Mouse (Mus musculus): ENCODE results near the gene Fbxo33.
"Not testable (repeated sequence)": the region's sequence is repeated elsewhere in the genome, so short reads cannot be mapped to it uniquely, and the experiment has no call there.

The Fbxo33 gene

GRCm38 (mm10) chr12:59219325-59220225, at the start of gene Fbxo33:
Gene Fbxo33 (minus strand): TSS chr12:59219725.
- DNase-seq (ENCODE audit: low spot score): peak; percentile 97

GRCm38 (mm10) chr12:59265942-59266231, 46.4 kb upstream of the Fbxo33 start:
- DNase-seq (ENCODE audit: low spot score): no peak

DNA sequence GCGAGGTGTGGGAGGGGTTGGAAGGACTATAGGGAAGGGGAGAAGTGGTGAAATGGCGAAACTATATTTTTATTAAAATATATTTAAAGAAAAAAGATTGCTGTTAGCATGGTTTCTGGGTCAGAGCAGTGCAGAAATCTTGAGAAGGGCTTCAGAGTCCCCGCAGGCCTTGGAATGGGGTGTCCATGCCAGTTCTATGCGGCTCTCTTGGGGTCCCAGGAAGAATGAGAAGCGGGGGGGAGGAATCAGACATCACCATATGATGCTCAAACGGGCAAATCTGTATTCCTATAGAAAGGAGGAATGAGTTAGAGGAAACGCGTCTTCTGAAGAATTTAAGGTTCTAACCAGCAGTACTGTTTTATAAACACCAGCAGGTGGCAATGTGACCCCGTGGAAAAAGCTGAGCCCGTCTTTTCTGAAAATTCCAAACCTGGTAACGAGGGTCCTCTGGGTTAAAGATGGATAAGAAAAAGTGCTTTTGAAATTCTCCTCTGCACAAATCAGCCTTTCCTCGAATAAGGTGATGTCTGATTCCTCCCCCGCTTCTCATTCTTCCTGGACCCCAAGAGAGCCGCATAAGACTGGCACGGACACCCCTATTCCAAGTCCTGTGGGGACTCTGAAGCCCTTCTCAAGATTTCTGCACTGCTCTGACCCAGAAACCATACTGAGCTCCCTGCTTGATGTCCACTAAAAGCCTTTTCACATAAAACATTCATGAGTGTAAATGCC, 45.8 kb upstream of the Fbxo33 start:
- DNase-seq (ENCODE audit: low spot score): peak; percentile 63

- no peak for DNase-seq (ENCODE audit: low spot score)
These were observed 43.3 kb upstream of the Fbxo33 start for GRCm38 (mm10) chr12:59262841-59263240.

- no peak for DNase-seq (ENCODE audit: low spot score)
These were observed 41.3 kb upstream of the Fbxo33 start for GRCm38 (mm10) chr12:59260798-59261197.

- DNase-seq (ENCODE audit: low spot score): no peak
These were observed 40.8 kb upstream of the Fbxo33 start for GRCm38 (mm10) chr12:59260362-59260761.

GRCm38 (mm10) chr12:59259015-59259414, 39.5 kb upstream of the Fbxo33 start:
- DNase-seq (ENCODE audit: low spot score): no peak

DNA sequence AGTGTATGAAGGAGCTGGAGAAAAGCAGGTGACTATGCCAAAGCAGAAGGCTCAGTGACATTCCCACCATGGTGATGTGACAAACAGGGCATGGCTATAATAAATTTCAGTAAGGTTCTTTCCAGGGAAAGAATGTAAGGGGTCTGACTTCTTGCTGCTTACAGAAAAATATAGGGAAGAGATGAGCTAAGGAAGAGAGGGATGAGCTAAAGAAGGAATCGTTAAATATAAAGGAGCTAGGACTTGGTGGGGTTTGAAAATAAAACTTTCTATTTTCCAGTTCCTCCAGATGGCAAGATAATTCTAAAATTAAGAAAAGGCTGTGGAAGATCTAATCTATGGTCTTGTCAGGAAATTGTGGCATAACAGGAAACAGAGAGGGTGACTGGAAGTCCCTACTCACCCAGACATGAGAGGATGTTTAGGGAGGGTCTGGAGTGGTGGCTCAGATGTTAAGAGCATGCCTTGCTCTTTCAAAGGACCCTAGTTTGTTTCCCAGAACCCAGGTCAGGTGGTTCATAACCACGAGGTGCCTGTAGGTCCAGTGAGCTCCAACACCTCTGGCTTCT, 30.8 kb upstream of the Fbxo33 start:
- no peak for DNase-seq (ENCODE audit: low spot score)

GRCm38 (mm10) chr12:59248969-59249368, 29.4 kb upstream of the Fbxo33 start:
- no peak for DNase-seq (ENCODE audit: low spot score)

GRCm38 (mm10) chr12:59241031-59241430, 21.5 kb upstream of the Fbxo33 start:
- not testable (repeated sequence) for DNase-seq (ENCODE audit: low spot score)

DNA sequence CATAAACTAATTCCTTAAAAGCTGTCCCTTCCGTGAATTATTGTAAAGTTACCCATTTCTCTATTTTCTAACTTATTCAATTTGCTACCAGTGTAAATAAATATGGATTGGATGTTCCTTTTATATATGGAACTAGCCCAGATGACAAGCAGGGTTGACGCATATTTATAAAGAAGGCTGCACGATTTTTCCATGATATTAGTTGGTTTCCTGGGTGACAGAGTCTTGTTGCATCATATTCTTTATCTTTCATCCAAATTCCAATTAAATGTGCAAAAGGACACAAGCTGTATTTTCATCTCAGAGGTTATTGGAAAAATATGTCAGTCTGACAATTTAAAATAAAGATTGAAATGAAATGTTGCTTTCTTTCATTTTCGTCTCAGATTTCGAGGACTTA, 18.9 kb upstream of the Fbxo33 start:
- DNase-seq (ENCODE audit: low spot score): no peak

GRCm38 (mm10) chr12:59228401-59228800, 8.9 kb upstream of the Fbxo33 start:
- no peak for DNase-seq (ENCODE audit: low spot score)

DNA sequence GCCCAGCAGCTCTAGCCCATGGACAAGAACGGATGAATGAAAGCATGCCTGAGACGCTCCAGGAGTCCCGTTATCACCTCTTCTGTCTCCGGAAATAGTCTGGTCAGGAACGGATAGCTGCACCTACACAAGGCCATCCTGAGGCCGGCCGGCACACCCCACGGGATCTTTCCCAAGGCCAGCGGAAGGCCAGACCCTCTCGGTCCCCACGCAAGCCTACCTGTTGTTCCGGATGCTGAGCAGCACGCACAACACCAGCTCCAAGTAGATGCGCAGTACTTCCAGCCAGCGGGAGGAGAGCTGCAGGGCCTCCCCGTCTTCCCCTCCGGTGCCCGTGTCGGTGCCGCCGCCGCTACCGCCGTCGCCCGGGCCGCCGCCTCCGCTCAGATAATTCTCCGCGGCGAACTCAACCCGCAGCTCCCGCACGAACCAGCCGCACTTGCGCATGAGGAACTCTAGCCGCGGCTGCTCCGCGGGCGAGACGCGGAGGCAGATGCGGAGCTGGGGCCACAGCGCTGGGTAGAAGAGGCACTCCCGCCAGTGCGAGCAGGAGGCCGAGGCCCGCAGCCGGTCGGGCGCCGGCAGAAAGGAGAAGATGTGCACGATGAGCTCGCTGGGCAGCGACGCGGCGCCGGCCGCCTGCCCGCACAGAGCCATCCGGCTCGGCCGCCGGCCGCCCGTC, 744 bp downstream of the Fbxo33 start:
- peak; percentile 28 for DNase-seq (ENCODE audit: low spot score)

GRCm38 (mm10) chr12:59217331-59217730, 2.2 kb downstream of the Fbxo33 start:
- no peak for DNase-seq (ENCODE audit: low spot score)

DNA sequence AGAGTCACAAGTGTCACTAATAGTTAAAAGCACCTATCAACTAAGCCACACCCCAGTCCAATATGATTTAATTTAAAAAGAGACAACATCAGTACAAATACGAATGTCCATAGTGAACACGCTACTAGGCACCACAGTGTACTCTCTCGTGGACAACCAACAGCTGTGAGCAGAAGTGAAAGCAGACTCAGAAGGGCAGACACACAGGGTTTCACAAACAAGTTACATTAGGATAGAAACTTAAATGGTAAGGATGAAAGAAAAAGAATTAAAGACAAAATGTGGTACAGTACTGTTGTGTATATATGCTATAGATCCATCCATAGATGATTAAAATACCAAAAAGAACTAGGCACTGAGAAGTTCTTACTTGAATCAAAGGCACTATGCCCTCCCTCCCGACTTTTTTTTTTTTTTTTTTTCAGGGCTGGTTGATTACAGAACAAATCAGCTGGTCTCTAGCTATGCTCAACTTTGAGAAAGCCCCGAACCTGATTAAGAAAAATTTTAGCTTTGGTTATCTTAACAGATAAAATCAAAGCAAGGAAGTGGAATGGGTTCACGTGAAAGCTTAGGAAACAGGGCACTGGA, 2.8 kb downstream of the Fbxo33 start:
- DNase-seq (ENCODE audit: low spot score): no peak

- no peak for DNase-seq (ENCODE audit: low spot score)
These were observed 3.3 kb downstream of the Fbxo33 start for GRCm38 (mm10) chr12:59216176-59216575.

GRCm38 (mm10) chr12:59207814-59208213, 11.7 kb downstream of the Fbxo33 start:
- DNase-seq (ENCODE audit: low spot score): no peak

- no peak for DNase-seq (ENCODE audit: low spot score)
These were observed 12.5 kb downstream of the Fbxo33 start for GRCm38 (mm10) chr12:59207000-59207390.

DNA sequence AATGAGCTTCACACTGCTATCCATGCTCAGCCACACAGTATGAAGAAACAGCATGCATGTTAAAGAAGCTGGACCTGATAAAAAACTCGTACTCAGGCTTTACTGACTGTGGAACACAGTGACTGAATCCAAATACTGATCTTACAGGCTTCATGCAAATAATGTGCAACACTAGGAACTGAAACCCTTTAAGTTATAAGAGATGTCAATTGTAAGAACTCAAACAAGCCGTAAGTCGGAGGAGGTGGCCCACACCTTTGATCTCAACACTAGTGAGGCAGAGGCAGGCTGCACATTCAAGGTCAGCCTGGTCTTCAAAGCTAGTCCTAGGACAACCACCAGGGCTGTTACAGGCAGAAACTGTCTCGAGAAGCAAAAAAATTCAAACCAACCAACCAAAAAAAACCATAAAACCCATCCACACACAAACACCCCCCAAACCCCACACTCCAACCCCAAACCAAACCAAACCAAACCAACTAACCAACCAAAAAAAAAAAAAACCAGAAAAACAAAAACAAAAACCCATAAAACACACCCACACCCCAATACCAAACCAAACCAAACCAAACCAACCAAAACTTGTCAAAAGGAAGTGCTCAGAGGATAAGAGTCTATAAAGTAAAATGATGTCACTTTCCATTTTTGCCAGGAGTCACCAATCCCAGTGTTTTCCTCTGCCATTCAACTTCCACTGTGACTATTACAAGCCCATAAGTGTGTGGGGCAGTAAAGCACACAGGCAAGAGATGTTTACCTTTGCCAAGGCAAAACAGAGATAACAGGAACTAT, 13.1 kb downstream of the Fbxo33 start:
- no peak for DNase-seq (ENCODE audit: low spot score)

- no peak for DNase-seq (ENCODE audit: low spot score)
These were observed 14.0 kb downstream of the Fbxo33 start for GRCm38 (mm10) chr12:59205571-59205970.

GRCm38 (mm10) chr12:59199361-59199760, 20.2 kb downstream of the Fbxo33 start:
- DNase-seq (ENCODE audit: low spot score): no peak

Measured in embryo, embryonic 10 days (tissue).